Mouse (Mus musculus): ENCODE measurements around the gene Rpgr.

DNA sequence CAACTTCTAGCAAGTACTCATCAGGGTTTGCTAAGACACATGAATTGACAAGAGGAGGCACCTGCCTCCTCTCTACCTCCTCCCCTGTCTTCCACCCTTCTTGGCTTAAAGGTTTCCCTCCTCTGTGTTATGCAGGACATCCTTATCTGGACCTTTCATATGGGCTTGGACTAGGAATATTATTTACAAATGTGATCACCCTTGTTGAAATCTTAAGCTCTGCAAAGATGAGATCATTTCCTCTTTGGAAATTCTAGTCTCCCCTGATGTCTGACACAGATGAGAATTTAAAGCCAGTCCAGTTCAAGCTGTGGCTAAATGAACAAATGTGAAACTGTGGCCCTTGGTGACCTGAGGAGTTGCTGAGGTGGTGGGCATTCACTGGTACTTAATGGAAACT is 34.6 kb upstream of the Rpgr start:
- TF ChIP-seq CTCF (IDR thresholded peaks at IDR 0.05) = no peak
- TF ChIP-seq POLR2A (IDR thresholded peaks at IDR 0.05; ENCODE audit: insufficient read depth, low read depth, low read length) = no peak

All from heart, adult 2 months (tissue).